Mouse (Mus musculus): ENCODE measurements at regions not wholly inside any gene's neighbourhood (a gene's known extent, or its start where the extent isn't known, plus 50 kb on each side); places are given as distances from the start of the nearest gene placed in this dataset.

DNA sequence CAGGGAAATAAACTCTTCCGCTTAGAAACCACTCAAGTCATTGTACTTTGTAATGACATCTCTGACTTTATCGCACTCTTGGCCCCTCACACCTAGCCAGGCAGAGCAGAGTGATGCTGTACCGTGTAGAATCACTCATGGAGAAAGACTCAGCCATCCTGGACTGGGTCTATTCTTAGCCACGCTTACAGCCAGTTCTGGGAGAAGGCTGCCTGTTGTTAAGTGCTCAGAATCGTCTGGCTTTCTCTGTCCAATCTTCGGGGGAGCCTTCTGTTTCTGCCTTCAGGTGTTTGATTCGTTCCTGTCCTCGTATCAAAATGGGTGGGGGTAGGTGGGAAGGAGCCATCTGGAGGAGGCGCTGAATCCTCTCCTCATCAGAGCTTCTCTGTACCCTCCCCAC is 468.0 kb downstream of the Zfp536 start:
- DNase-seq (ENCODE audit: low spot score): no peak
- intact Hi-C loops (cut with DNase I): no loop called here

GRCm38 (mm10) chr7:37307191-37307590 is 466.2 kb downstream of the Zfp536 start:
- intact Hi-C loops (cut with DNase I): no loop called here

DNA sequence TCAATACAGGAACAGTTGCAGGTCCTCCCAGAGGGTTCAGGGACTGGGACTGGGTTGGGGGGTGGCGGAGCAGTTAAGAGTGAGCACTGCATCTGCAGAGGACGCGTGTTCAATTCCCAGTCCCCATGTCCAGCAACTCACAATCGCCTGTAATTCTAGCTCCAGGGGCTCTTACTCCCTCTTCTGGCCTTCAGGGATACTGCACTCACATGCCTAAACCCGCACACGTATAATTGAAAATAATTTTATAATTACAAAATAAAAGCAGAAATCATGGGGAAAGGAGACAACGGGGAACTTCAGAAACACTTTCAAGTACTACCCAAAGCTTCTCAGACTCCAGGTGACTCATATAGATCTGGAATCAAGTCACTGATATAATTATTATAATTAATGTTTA is 448.8 kb downstream of the Zfp536 start:
- intact Hi-C loops (cut with DNase I): no loop called here
- DNase-seq (ENCODE audit: low spot score): no peak

More at GRCm38 (mm10) chr7:37307191-37307590, 466.2 kb downstream of the Zfp536 start:
- DNase-seq (ENCODE audit: low spot score): no peak

- DNase-seq (ENCODE audit: low spot score): no peak
- intact Hi-C loops (cut with DNase I): no loop called here
Observed at GRCm38 (mm10) chr7:37333451-37333850, 440.0 kb downstream of the Zfp536 start.

DNA sequence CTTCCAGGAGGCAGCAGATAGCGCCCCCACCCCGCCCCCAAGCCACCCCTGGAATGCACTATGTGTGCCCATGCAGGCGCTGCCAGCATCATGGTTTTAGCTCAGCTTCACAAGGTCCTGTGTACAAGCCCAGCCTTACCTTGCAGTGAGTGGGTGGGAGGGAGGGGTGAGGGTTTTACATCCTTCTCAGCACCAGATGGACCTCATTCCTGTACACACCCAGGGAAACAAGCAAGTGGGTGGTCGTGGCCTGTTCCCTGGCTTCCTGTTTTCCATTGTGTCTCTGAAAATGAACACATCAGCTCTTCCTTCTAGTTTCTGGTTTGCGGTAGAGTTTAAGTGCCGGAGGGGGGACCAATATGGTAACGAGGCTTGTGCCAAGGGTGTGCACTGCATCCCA is 438.2 kb downstream of the Zfp536 start:
- intact Hi-C loops (cut with DNase I): no loop called here
- no peak for DNase-seq (ENCODE audit: low spot score)

- no peak for DNase-seq (ENCODE audit: low spot score)
- intact Hi-C loops (cut with DNase I): no loop called here
Observed at GRCm38 (mm10) chr7:37336171-37336850, 437.1 kb downstream of the Zfp536 start.

- no peak for DNase-seq (ENCODE audit: low spot score)
- intact Hi-C loops (cut with DNase I): no loop called here
Observed at GRCm38 (mm10) chr7:37336851-37337531, 436.4 kb downstream of the Zfp536 start.

GRCm38 (mm10) chr7:37337616-37338015 is 435.8 kb downstream of the Zfp536 start:
- intact Hi-C loops (cut with DNase I): no loop called here
- DNase-seq (ENCODE audit: low spot score): no peak

DNA sequence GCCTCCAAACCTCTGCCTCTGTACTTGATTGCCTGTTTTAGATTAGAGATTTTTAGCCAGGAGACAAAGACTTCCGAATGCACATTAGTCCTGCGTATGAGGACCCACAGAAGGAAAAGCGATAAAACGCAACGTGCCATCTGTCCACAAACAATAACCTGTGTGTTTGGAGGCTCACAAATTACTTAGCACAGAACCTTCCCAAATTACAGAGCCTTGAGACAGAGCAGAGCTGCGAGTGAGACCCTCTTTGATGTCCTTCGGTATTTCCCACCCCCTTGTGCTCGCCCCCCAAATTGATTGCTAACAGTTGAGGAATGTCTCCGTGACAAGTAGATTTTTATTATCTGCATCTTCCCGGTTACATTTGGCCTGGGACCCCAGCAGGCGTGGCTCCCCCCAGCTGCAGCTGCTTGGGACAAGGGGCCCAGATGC is 435.4 kb downstream of the Zfp536 start:
- intact Hi-C loops (cut with DNase I): no loop called here
- DNase-seq (ENCODE audit: low spot score): no peak

GRCm38 (mm10) chr7:37342613-37343012 is 430.8 kb downstream of the Zfp536 start:
- DNase-seq (ENCODE audit: low spot score): no peak
- intact Hi-C loops (cut with DNase I): loop anchor here (10.0 kb wide), 2 partner anchors 648 to 678 kb away; partner anchors contain the start of gene Tshz3

DNA sequence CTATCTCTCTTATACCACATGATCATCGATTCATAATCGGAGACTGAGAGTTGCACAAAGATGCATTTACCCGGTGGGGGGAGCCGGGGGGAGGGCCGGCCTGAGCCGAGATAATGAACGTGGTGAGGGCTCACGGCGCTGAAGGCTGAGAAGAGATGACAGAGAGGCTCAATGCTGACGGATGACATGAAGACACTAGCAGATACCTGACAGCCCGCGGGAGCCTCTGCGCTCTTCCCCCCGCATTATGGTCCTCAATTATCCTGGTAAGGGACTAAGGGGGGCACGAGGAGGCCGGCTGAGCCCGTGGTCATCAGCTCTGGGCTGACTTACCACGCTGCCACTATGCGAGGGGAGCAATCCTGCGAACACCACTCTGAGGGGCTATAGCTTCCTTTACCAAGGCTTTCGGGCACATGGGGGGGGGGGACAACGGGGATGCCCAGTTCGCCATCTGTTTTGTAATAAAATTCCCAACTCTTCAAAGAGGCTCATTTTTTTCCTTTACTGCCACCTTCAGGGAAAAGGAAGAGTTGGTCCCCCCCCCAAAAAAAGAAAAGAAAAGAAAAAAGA is 430.3 kb downstream of the Zfp536 start:
- no peak for DNase-seq (ENCODE audit: low spot score)
- intact Hi-C loops (cut with DNase I): loop anchor here (10.0 kb wide), 2 partner anchors 648 to 678 kb away; partner anchors contain the start of gene Tshz3

- intact Hi-C loops (cut with DNase I): loop anchor here (10.0 kb wide), 2 partner anchors 649 to 679 kb away; partner anchors contain the start of gene Tshz3
- DNase-seq (ENCODE audit: low spot score): no peak
Observed at GRCm38 (mm10) chr7:37343691-37344233, 429.7 kb downstream of the Zfp536 start.

- no peak for DNase-seq (ENCODE audit: low spot score)
- intact Hi-C loops (cut with DNase I): loop anchor here (1.0 to 10.0 kb wide), 5 partner anchors 651 to 1464 kb away; partner anchors contain the start of gene Tshz3
Observed at GRCm38 (mm10) chr7:37346041-37346440, 427.4 kb downstream of the Zfp536 start.

GRCm38 (mm10) chr7:37357647-37358395 is 415.6 kb downstream of the Zfp536 start:
- DNase-seq (ENCODE audit: low spot score): peak; percentile 42
- intact Hi-C loops (cut with DNase I): no loop called here

- intact Hi-C loops (cut with DNase I): no loop called here
- DNase-seq (ENCODE audit: low spot score): no peak
Observed at GRCm38 (mm10) chr7:37358492-37358891, 414.9 kb downstream of the Zfp536 start.

DNA sequence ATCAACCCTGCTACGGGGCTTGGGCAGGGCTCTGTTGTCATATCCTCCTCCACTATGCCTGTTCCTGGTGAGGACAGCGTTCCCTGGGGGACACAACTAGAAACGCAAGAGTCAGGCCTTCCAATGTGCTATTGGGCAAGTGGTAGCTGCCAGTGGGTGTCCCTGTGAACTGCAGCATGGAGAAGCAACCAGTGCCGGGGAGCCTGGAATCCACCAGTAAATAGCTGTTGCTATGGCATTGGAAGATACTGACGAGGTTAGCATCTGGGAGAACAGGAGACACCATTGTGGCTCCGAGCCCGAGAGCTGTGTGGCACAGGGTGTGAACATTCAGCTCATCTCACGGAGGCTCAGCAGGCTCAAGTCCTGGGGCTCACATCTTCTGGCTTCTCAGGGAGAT is 414.0 kb downstream of the Zfp536 start:
- intact Hi-C loops (cut with DNase I): no loop called here
- no peak for DNase-seq (ENCODE audit: low spot score)

DNA sequence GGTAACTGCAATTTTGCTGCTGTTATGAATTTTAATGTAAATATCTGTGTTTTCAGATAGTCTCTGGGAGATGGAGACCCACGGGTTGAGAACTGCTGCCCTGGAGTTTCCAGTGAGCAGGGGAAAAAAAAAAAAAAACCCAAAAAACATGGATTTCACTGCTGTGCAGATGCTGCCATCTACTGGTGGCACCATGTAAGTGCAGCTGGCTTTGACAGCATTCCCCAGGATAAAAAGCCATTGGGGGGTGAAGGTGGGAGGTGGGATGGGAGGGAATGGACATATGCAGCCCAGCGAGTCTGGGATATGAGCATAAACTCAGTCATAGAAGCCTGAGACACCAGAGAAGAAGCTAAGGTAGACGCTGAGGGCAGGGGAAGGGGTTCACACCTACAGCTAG is 413.3 kb downstream of the Zfp536 start:
- intact Hi-C loops (cut with DNase I): no loop called here
- DNase-seq (ENCODE audit: low spot score): no peak

GRCm38 (mm10) chr7:37361802-37362441 is 411.5 kb downstream of the Zfp536 start:
- intact Hi-C loops (cut with DNase I): no loop called here
- DNase-seq (ENCODE audit: low spot score): no peak

GRCm38 (mm10) chr7:37362879-37363278 is 410.6 kb downstream of the Zfp536 start:
- intact Hi-C loops (cut with DNase I): no loop called here
- no peak for DNase-seq (ENCODE audit: low spot score)

Measured in heart, postnatal 25 days (tissue).